Comparison of ENCODE assay signal across 7 mouse cellular contexts in the genomic region with DNA sequence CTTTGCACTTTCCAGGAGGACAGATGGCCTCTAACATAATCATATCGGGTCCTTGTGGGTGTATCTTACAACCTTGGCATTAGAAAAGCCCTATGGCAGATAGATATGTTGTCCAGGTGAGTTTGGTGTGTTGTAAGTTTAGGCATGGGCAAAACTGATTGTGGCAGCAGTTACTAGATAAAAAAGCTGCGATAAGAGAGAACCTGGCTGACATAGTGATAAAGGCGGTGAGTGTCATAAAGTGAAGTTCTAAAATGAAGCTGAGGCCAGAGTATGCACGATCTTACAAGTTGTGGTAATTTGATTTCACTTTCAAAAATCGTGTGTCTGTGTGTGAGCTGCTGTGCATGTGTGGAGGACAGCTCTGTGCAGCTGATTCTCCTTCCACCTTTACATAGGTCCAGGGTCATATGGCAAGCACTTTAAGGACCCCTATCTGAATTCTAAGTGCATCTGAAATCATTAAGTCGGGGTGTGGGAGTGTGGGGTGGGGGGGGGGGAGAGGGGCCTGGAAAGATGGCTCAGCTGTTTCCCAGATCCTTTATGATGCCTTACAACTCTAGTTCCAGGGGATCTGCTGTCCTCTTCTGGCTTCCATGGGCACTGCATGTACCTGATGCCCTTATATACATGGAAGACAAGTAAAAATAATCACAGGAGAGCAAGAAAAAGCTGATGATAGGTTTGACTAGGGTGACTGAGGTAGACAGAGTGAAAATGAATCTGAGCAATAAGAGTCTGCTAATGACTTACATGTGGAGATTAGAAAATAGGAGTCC. TPM values are rescaled to one million over a fixed set of nuclear protein-coding genes. Genes with fewer than 3 reads are reported as not detected.
DNase-seq lines count a peak whose midpoint lies in the region; ATAC-seq lines count a peak whose summit lies in the region.

No protein-coding gene starts in this region.

- no peaks in the 10 kb centered on the region for H3K36me3 ChIP-seq in midbrain, embryonic 10.5 days
- no peaks in the 10 kb centered on the region for H3K36me3 ChIP-seq in midbrain, embryonic 13.5 days
- H3K36me3 ChIP-seq in embryonic facial prominence, embryonic 11.5 days (replicated peaks; ENCODE audit: control insufficient read depth, insufficient read depth, low read depth, low read length) = no peaks in the 10 kb centered on the region
- H3K36me3 ChIP-seq in kidney, embryonic 16.5 days (ENCODE audit: insufficient read depth, low read length) = no peaks in the 10 kb centered on the region

- ATAC-seq in midbrain, embryonic 13.5 days = no peak
- no peak for ATAC-seq in embryonic facial prominence, embryonic 11.5 days (replicated peaks; ENCODE audit: insufficient number of reproducible peaks, low FRiP score, low TSS enrichment, low read depth)
- peak; percentile 42; the same call in 1 of the 2 replicates for ATAC-seq in kidney, embryonic 16.5 days (ENCODE audit: low FRiP score, low TSS enrichment)
- peak; percentile 72 for ATAC-seq in megakaryocyte progenitor cell, adult 5-6 weeks (replicated peaks; ENCODE audit: poor library complexity)

- no peak overlapping the region for H3K4me3 ChIP-seq in midbrain, embryonic 10.5 days
- no peak overlapping the region for H3K4me3 ChIP-seq in midbrain, embryonic 13.5 days (replicated peaks)
- no peak overlapping the region for H3K4me3 ChIP-seq in embryonic facial prominence, embryonic 11.5 days (ENCODE audit: low read depth, low read length)
- H3K4me3 ChIP-seq in kidney, embryonic 16.5 days (ENCODE audit: low read length) = no peak overlapping the region

- no peaks in the 10 kb centered on the region for H3K27me3 ChIP-seq in midbrain, embryonic 10.5 days (ENCODE audit: low read depth, poor library complexity, severe bottlenecking)
- no peaks in the 10 kb centered on the region for H3K27me3 ChIP-seq in midbrain, embryonic 13.5 days
- no peaks in the 10 kb centered on the region for H3K27me3 ChIP-seq in embryonic facial prominence, embryonic 11.5 days (ENCODE audit: control insufficient read depth, insufficient read depth, low read length)
- H3K27me3 ChIP-seq in kidney, embryonic 16.5 days (ENCODE audit: insufficient read depth, low read length) = no peaks in the 10 kb centered on the region

- H3K9ac ChIP-seq in midbrain, embryonic 13.5 days (replicated peaks) = no peak overlapping the region
- no peak overlapping the region for H3K9ac ChIP-seq in embryonic facial prominence, embryonic 11.5 days (replicated peaks; ENCODE audit: low read length)
- H3K9ac ChIP-seq in kidney, embryonic 16.5 days (replicated peaks; ENCODE audit: low read length) = no peak overlapping the region

- H3K4me1 ChIP-seq in midbrain, embryonic 10.5 days = no peaks in the 10 kb centered on the region
- H3K4me1 ChIP-seq in midbrain, embryonic 13.5 days (replicated peaks) = no peaks in the 10 kb centered on the region
- no peaks in the 10 kb centered on the region for H3K4me1 ChIP-seq in embryonic facial prominence, embryonic 11.5 days (ENCODE audit: control insufficient read depth, insufficient read depth, low read length)
- H3K4me1 ChIP-seq in kidney, embryonic 16.5 days (ENCODE audit: insufficient read depth, low read length) = no peaks in the 10 kb centered on the region

- no peak overlapping the region for H3K4me2 ChIP-seq in midbrain, embryonic 13.5 days (replicated peaks)
- H3K4me2 ChIP-seq in embryonic facial prominence, embryonic 11.5 days (ENCODE audit: low read depth, low read length) = no peak overlapping the region
- no peak overlapping the region for H3K4me2 ChIP-seq in kidney, embryonic 16.5 days (replicated peaks; ENCODE audit: low read depth, low read length)

- no peak overlapping the region for H3K27ac ChIP-seq in midbrain, embryonic 10.5 days (replicated peaks)
- H3K27ac ChIP-seq in midbrain, embryonic 13.5 days = no peak overlapping the region
- no peak overlapping the region for H3K27ac ChIP-seq in embryonic facial prominence, embryonic 11.5 days (replicated peaks; ENCODE audit: low read depth, low read length)
- H3K27ac ChIP-seq in kidney, embryonic 16.5 days (ENCODE audit: low read length) = no peak overlapping the region

- H3K9me3 ChIP-seq in midbrain, embryonic 10.5 days (replicated peaks) = no peaks in the 10 kb centered on the region
- no peaks in the 10 kb centered on the region for H3K9me3 ChIP-seq in midbrain, embryonic 13.5 days
- H3K9me3 ChIP-seq in embryonic facial prominence, embryonic 11.5 days (replicated peaks; ENCODE audit: control insufficient read depth, low read length) = no peaks in the 10 kb centered on the region
- no peaks in the 10 kb centered on the region for H3K9me3 ChIP-seq in kidney, embryonic 16.5 days (ENCODE audit: low read length)

- 75% methylated on average over 6 of the region's 6 CpGs for WGBS in midbrain, embryonic 10.5 days
- 64% methylated on average over 6 of the region's 6 CpGs for WGBS in midbrain, embryonic 13.5 days
- WGBS in embryonic facial prominence, embryonic 11.5 days = 66% methylated on average over 6 of the region's 6 CpGs
- WGBS in kidney, embryonic 16.5 days = 66% methylated on average over 6 of the region's 6 CpGs

- peak; percentile 29 for DNase-seq in midbrain, embryonic 10.5 days (ENCODE audit: low spot score)
- DNase-seq in adrenal gland, postnatal 10 days = peak; percentile 62
- DNase-seq in embryonic facial prominence, embryonic 11.5 days (ENCODE audit: low spot score) = peak; percentile 52
- no peak for DNase-seq in ovary, postnatal 14 days (ENCODE audit: low spot score)

RNA-seq across cellular contexts. Expression of a gene that starts 6.8 kb away (rescaled TPM):
- polyA plus RNA-seq in midbrain, embryonic 10.5 days (2016; fragmentation: Nextera tagmentation; extraction: Ambion mirVana) = 65.7 and 70.2 TPM in 2 replicates
- polyA plus RNA-seq in midbrain, embryonic 13.5 days (2015; fragmentation: Nextera tagmentation; extraction: Ambion mirVana) = 54.8 and 58.2 TPM in 2 replicates
- 10 to 100 TPM; 52.0 to 53.2 TPM for total RNA-seq in adrenal gland, postnatal 10 days (2021)
- polyA plus RNA-seq in embryonic facial prominence, embryonic 11.5 days (2014; fragmentation: Nextera tagmentation; extraction: Ambion mirVana) = 66.9 and 73.6 TPM in 2 replicates
- polyA plus RNA-seq in kidney, embryonic 16.5 days (2015; fragmentation: Nextera tagmentation; extraction: Ambion mirVana) = 62.2 and 62.3 TPM in 2 replicates
- total RNA-seq in megakaryocyte progenitor cell, adult 5-6 weeks (2015) = 26.1 and 27.6 TPM in 2 replicates
- total RNA-seq in megakaryocyte progenitor cell, adult 5-6 weeks (2017) = 54.8 and 64.6 TPM in 2 replicates

RNA-seq across cellular contexts. Expression of a gene that starts 17.6 kb away (rescaled TPM):
- 1.3 and 1.6 TPM in 2 replicates for polyA plus RNA-seq in midbrain, embryonic 10.5 days (2016; fragmentation: Nextera tagmentation; extraction: Ambion mirVana)
- 1.2 and 1.8 TPM in 2 replicates for polyA plus RNA-seq in midbrain, embryonic 13.5 days (2015; fragmentation: Nextera tagmentation; extraction: Ambion mirVana)
- 10 to 100 TPM; 58.6 to 77.1 TPM for total RNA-seq in adrenal gland, postnatal 10 days (2021)
- 1.4 and 1.8 TPM in 2 replicates for polyA plus RNA-seq in embryonic facial prominence, embryonic 11.5 days (2014; fragmentation: Nextera tagmentation; extraction: Ambion mirVana)
- 6.2 and 7.9 TPM in 2 replicates for polyA plus RNA-seq in kidney, embryonic 16.5 days (2015; fragmentation: Nextera tagmentation; extraction: Ambion mirVana)
- 76.9 and 81.8 TPM in 2 replicates for total RNA-seq in megakaryocyte progenitor cell, adult 5-6 weeks (2015)
- total RNA-seq in megakaryocyte progenitor cell, adult 5-6 weeks (2017) = 90.0 and 93.6 TPM in 2 replicates

RNA-seq across cellular contexts. Expression of a gene that starts 38.1 kb away (rescaled TPM):
- not detected in 2 replicates for polyA plus RNA-seq in midbrain, embryonic 10.5 days (2016; fragmentation: Nextera tagmentation; extraction: Ambion mirVana)
- polyA plus RNA-seq in midbrain, embryonic 13.5 days (2015; fragmentation: Nextera tagmentation; extraction: Ambion mirVana) = not detected in 2 replicates
- total RNA-seq in adrenal gland, postnatal 10 days (2021) = not detected
- polyA plus RNA-seq in embryonic facial prominence, embryonic 11.5 days (2014; fragmentation: Nextera tagmentation; extraction: Ambion mirVana) = not detected in 2 replicates
- not detected in 2 replicates for polyA plus RNA-seq in kidney, embryonic 16.5 days (2015; fragmentation: Nextera tagmentation; extraction: Ambion mirVana)
- total RNA-seq in megakaryocyte progenitor cell, adult 5-6 weeks (2015) = not detected in 2 replicates
- not detected in 2 replicates for total RNA-seq in megakaryocyte progenitor cell, adult 5-6 weeks (2017)

Comparison
In these comparisons a context has a peak if more than half of its experiments do, and no peak if none do; other contexts are left out.
1. ATAC-seq: peak in kidney, embryonic 16.5 days (single experiment) and megakaryocyte progenitor cell, adult 5-6 weeks (single experiment); none in midbrain, embryonic 13.5 days (single experiment) and embryonic facial prominence, embryonic 11.5 days (single experiment).